Mouse (Mus musculus) liver, embryonic 12.5 days (tissue): Measurements from ENCODE around the gene Tiam1. TPM values are rescaled to one million over a fixed set of nuclear protein-coding genes. Genes with fewer than 3 reads are reported as not detected.

Source experiments
- ATAC-seq: fragments of 200-750 bp; cut with Nextera tagmentation; 2 replicates; pipeline ENCODE4 v1.8.0; 2017; ENCODE audit warnings: moderate number of reproducible peaks, mild to moderate bottlenecking, moderate library complexity
- H3K27ac ChIP-seq: fragments of 300-500 bp; sonication (generic); 2 replicates; pipeline ENCODE4 v1.5.1; 2016; ENCODE audit warnings: mild to moderate bottlenecking
- H3K27me3 ChIP-seq: fragments of 300-500 bp; sonication (generic); replicated peaks from 2 replicates; pipeline ENCODE4 v1.6.1; 2016; ENCODE audit warnings: mild to moderate bottlenecking, moderate library complexity
- H3K36me3 ChIP-seq: fragments of 300-500 bp; sonication (generic); 2 replicates; pipeline ENCODE4 v1.6.1; 2016; ENCODE audit warnings: mild to moderate bottlenecking, moderate library complexity
- H3K4me1 ChIP-seq: fragments of 300-500 bp; sonication (generic); 2 replicates; pipeline ENCODE4 v1.6.1; 2016
- H3K4me2 ChIP-seq: fragments of 300-500 bp; sonication (generic); 2 replicates; pipeline ENCODE4 v1.6.1; 2016; ENCODE audit warnings: mild to moderate bottlenecking, moderate library complexity
- H3K4me3 ChIP-seq: fragments of 300-500 bp; sonication (generic); 2 replicates; pipeline ENCODE4 v1.5.1; 2016; ENCODE audit warnings: mild to moderate bottlenecking, moderate library complexity
- H3K9ac ChIP-seq: fragments of 300-500 bp; sonication (generic); 2 replicates; pipeline ENCODE4 v1.6.1; 2016; ENCODE audit warnings: mild to moderate bottlenecking, moderate library complexity
- H3K9me3 ChIP-seq: fragments of 300-500 bp; sonication (generic); replicated peaks from 2 replicates; pipeline ENCODE4 v1.6.1; 2016; ENCODE audit warnings: mild to moderate bottlenecking, moderate library complexity
- WGBS: fragments of 180-500 bp; shearing (Covaris S2); methylation state at CpG from one replicate; pipeline ENCODE4 v1.1.7; 2016; ENCODE audit not compliant: insufficient replicate concordance; 5-methylcytosine and 5-hydroxymethylcytosine counted together
- polyA plus RNA-seq: library from polyadenylated mRNA; unstranded; fragments of >200 nt; fragmentation: Nextera tagmentation; extraction: Ambion mirVana; gene quantifications from 2 replicates; pipeline ENCODE4 v1.2.1, GENCODE M21; 2016

Gene Tiam1
- polyA plus RNA-seq, 1 experiment from 2014 or later, result 9.7 TPM

DNA sequence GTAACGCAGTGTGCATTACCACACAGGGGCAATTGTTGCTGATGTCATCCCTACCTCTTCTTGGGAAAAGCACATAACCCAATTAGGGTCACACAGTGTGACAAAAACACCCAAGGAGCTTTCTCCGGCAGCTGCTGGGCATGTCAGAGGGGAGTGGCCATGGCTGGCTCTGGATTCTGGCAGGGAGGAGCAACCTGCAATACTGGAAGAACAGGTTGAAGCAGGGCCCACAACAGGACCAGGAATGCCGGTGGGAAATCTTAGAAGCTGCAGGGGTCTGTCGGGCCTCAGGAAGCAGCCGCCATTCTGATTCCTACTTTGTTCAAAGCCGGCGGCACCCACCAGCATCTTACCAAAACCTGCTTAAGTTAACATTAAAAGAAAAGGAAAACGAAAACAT, 189.0 kb downstream of the Tiam1 start:
- no peak overlapping the region for H3K27ac ChIP-seq
- ATAC-seq, result no peak
- 69% methylated on average over 8 of the region's 8 CpGs for WGBS

DNA sequence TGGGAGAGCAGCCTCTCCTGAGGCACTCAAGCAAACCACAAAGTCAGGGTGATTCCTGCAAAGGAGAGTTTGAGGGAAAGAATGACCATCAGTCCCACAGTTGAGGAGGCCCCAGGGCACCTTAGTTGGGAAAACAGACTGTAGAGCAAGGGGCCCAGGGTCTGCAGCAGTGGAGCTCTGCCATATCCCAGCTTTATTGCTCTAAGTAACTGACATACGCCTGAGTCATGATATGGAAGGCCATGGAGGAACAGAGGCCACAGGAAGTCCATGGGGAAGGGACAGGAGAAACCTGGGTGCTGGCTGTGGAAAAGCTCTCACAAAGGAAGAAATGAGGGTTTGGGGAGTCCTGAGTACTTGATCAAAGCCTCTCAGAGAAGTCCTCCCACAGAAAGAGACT, 189.5 kb downstream of the Tiam1 start:
- no peaks in the 10 kb centered on the region for H3K36me3 ChIP-seq
- no peaks in the 10 kb centered on the region for H3K9me3 ChIP-seq
- ATAC-seq, result no peak
- no peak overlapping the region for H3K9ac ChIP-seq
- H3K4me2 ChIP-seq, result no peak overlapping the region
- no peak overlapping the region for H3K4me3 ChIP-seq
- H3K4me1 ChIP-seq, result no peaks in the 10 kb centered on the region
- WGBS, result 59% methylated on average over 1 of the region's 1 CpGs
- no peak overlapping the region for H3K27ac ChIP-seq
- peaks cover 12% of the 10 kb centered on the region for H3K27me3 ChIP-seq

More for the DNA sequence above, 189.0 kb downstream of the Tiam1 start:
- no peaks in the 10 kb centered on the region for H3K9me3 ChIP-seq
- peaks cover 16% of the 10 kb centered on the region for H3K27me3 ChIP-seq
- no peaks in the 10 kb centered on the region for H3K4me1 ChIP-seq
- no peak overlapping the region for H3K4me3 ChIP-seq
- no peak overlapping the region for H3K4me2 ChIP-seq
- H3K36me3 ChIP-seq, result no peaks in the 10 kb centered on the region
- no peak overlapping the region for H3K9ac ChIP-seq

DNA sequence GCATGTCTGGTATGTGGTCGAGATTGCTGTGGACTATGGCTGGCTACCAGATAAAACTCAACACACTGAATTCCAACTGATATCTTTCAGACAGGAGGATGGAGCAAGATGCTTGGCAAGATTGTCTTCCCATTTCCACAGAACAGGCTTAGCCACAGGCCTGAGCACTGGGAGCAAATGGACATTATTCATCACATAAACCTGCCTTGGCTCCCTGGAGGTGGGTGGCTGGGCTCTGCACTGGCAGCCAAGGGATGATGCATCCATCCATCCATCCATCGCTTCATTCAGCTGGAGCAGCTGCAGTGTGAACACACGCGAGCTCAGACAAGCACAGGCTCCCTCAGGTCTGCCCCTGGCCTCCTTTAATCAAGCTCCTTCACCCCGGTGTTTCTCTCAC, 190.7 kb downstream of the Tiam1 start:
- WGBS, result 71% methylated on average over 5 of the region's 5 CpGs
- no peak overlapping the region for H3K4me2 ChIP-seq
- no peaks in the 10 kb centered on the region for H3K9me3 ChIP-seq
- H3K27ac ChIP-seq, result no peak overlapping the region
- H3K27me3 ChIP-seq, result no peaks in the 10 kb centered on the region
- H3K9ac ChIP-seq, result no peak overlapping the region
- H3K36me3 ChIP-seq, result no peaks in the 10 kb centered on the region
- H3K4me3 ChIP-seq, result no peak overlapping the region
- ATAC-seq, result no peak
- H3K4me1 ChIP-seq, result no peaks in the 10 kb centered on the region

DNA sequence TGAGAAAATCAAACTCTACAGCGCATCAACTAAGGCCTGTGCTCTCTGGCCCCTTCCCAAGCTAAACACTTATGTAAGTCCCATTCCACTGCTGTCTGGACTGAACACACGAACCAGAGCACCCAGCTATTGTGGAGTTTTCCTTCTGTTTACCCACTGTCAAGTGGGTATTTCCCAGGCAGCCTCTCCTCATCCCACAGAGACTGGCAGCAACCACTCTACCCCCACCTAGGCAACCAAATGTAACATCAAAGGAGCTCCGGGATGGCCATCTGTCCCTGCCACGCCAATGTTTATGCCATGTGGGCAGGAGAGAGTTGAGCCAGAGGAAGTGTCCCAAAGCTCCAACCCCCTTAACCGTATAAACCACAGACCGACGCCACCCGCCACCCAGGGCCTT, 192.8 kb downstream of the Tiam1 start:
- H3K9ac ChIP-seq, result no peak overlapping the region
- H3K4me3 ChIP-seq, result no peak overlapping the region
- no peak for ATAC-seq
- H3K4me2 ChIP-seq, result no peak overlapping the region
- no peak overlapping the region for H3K27ac ChIP-seq
- H3K9me3 ChIP-seq, result no peaks in the 10 kb centered on the region
- H3K4me1 ChIP-seq, result no peaks in the 10 kb centered on the region
- H3K36me3 ChIP-seq, result no peaks in the 10 kb centered on the region
- H3K27me3 ChIP-seq, result no peaks in the 10 kb centered on the region
- 68% methylated on average over 8 of the region's 8 CpGs for WGBS

DNA sequence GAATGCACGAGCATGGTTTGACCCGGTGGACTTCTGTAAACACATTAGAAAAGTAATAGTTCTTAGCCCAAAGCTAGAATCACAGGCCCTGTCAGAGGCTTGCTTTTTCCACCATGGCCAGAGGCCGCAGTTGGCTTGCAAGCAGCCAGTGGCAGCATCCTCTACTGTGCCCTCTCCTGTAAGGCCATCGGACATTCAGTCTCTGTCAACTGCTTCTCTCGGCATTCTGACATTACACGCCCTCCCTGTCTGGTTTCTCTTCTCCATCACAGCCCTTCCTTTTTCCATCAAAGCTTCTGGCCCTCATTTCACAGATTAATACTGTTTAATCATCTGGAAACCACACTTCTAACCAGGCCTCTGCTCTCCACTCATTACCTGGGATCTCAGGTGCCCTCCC, 193.3 kb downstream of the Tiam1 start:
- H3K9me3 ChIP-seq, result no peaks in the 10 kb centered on the region
- H3K27me3 ChIP-seq, result no peaks in the 10 kb centered on the region
- H3K4me2 ChIP-seq, result no peak overlapping the region
- H3K27ac ChIP-seq, result no peak overlapping the region
- WGBS, result 75% methylated on average over 6 of the region's 6 CpGs
- no peaks in the 10 kb centered on the region for H3K4me1 ChIP-seq
- H3K4me3 ChIP-seq, result no peak overlapping the region
- no peak overlapping the region for H3K9ac ChIP-seq
- ATAC-seq, result no peak
- no peaks in the 10 kb centered on the region for H3K36me3 ChIP-seq

DNA sequence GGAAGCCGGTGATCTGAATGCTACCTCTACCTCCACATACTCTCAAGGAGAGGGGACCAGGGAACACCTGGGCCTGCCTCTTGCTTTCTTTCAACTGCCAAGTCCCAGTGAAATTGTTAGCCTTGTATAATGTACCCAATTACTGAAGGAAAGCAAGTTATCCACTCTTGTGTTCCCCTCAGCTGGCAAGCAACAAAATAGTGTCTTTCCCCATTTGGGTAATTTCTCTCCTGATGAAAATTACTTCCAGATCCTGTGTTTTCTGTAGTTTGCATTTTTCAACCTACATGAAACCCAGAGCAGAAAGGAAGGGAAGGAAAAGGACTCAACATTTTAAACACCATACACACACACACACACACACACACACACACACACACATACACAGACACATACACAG, 195.5 kb downstream of the Tiam1 start:
- Histone ChIP-seq H3K4me1 (no peaks in the 10 kb centered on the region), H3K27ac (no peak overlapping the region), H3K27me3 (no peaks in the 10 kb centered on the region), H3K4me3 (no peak overlapping the region), H3K4me2 (no peak overlapping the region), H3K9ac (no peak overlapping the region), H3K36me3 (no peaks in the 10 kb centered on the region), H3K9me3 (no peaks in the 10 kb centered on the region)
- WGBS, result 94% methylated on average over 1 of the region's 1 CpGs
- no peak for ATAC-seq

DNA sequence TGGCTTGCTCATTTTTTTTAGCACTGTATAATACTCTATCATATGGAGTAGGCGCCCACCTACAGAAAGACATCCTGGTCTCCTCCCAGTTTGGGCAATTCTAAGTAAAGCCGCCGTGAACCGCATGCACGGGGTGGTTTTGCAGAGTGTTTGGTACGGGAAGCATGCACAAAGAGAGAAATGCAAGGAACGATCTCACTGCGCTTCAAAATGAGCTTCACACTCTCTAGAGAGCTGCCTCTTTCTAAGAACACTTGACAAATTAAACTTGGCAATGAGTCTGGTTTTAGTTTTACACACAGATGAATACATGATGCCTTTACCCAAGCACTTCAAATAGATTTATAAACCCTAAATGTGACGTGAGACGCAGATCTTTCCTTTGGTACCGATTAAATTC, 196.8 kb downstream of the Tiam1 start:
- H3K4me2 ChIP-seq, result no peak overlapping the region
- 83% methylated on average over 11 of the region's 11 CpGs for WGBS
- H3K36me3 ChIP-seq, result no peaks in the 10 kb centered on the region
- H3K4me3 ChIP-seq, result no peak overlapping the region
- H3K9ac ChIP-seq, result no peak overlapping the region
- ATAC-seq, result no peak
- H3K4me1 ChIP-seq, result no peaks in the 10 kb centered on the region
- H3K27ac ChIP-seq, result no peak overlapping the region
- no peaks in the 10 kb centered on the region for H3K27me3 ChIP-seq
- H3K9me3 ChIP-seq, result no peaks in the 10 kb centered on the region

DNA sequence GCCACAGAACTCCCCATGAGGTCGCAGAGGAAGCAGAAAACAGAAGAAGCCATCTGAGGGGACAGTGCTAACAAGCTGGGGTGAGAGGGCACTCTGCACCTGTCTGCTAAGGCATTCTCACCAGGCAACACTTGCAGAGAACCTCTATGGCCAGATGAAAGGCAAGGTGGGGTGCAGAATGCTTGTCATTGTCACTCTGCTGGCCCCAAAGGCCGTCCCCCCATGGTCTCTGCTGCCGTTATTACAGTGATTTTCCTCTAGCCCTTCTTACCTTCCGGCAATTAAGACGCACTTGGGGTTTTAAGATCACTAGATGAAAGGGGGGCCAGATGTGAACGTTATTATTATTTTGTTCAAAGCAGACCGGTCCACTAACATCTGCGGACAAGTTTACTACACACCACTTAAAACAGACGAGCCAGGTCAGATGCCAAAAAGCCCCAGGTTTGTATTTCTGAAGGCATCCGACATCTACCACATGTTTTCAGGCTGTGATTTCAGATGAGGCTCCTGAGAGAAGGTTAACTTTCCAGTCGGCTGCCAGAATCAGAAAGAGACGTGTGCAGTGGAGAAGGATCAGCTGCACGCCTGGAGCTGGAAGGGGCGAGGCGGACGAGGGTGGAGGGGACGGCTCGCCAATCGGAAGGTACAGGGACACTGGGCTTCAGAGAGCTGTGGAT, 198.8 kb downstream of the Tiam1 start:
- H3K36me3 ChIP-seq, result no peaks in the 10 kb centered on the region
- H3K4me2 ChIP-seq, result no peak overlapping the region
- 76% methylated on average over 19 of the region's 19 CpGs for WGBS
- no peaks in the 10 kb centered on the region for H3K27me3 ChIP-seq
- no peak overlapping the region for H3K4me3 ChIP-seq
- 0 out of 2 replicates have a peak, but pooled peaks cover 5% of the 10 kb centered on the region for H3K9me3 ChIP-seq
- H3K9ac ChIP-seq, result no peak overlapping the region
- ATAC-seq, result no peak
- no peak overlapping the region for H3K27ac ChIP-seq
- no peaks in the 10 kb centered on the region for H3K4me1 ChIP-seq

DNA sequence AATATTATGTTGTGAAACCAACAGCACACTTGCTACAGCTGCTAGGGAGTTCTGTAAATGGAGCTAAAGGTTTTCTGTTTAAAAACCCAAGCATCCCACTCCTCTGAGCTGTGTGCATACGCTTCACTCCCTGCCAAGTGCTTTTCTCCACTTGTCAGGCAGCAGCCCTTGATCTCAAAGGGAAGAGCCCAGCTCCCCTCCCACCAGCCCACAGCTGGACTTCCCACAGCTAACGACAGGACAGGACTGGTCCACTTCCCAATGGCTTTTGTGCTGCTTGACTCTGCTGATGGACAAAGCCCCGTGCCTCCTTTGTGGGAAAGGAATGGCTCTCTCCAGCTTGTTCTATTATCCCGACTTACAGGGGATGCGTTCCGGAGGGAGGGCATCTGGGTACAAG, 199.5 kb downstream of the Tiam1 start:
- Histone ChIP-seq H3K9ac (no peak overlapping the region), H3K27me3 (no peaks in the 10 kb centered on the region), H3K4me3 (no peak overlapping the region), H3K9me3 (0 out of 2 replicates have a peak, but pooled peaks cover 5% of the 10 kb centered on the region), H3K4me1 (peaks cover 3% of the 10 kb centered on the region), H3K27ac (no peak overlapping the region), H3K4me2 (no peak overlapping the region), H3K36me3 (no peaks in the 10 kb centered on the region)
- no peak for ATAC-seq
- WGBS, result 60% methylated on average over 6 of the region's 6 CpGs

DNA sequence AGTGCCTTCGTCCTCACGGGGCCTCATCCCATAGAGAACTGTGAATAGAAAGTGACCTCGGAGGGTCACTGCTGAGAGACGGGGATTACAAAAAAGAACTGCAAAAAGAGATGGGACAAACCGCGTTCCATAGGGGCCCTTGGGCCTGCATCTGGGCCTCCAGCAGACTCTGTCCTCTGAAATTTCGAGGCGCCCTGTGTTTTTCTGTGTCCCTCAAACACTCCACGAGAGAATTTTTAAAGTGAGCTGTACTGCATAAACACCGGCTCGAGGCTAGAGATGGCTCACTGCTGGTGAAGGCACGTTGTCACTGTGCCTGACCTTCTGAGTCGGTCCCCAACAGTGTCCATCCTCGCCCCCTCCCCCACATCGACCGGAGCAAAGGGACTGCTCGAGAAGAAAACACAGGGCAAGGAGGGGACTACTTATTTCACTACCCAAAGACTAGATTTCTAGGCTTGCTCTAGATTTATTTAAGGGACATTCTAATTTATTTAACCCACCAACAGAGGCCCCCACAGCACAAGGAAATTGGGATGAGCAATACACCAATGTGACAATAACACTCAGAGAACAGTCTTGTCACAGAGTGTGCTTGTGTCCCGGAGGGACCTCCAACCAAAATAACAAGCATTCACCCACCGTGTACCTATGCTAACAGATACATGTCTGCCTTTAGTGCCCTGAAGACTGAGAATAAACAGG, 200.2 kb downstream of the Tiam1 start:
- no peak overlapping the region for H3K4me3 ChIP-seq
- H3K27me3 ChIP-seq, result no peaks in the 10 kb centered on the region
- no peaks in the 10 kb centered on the region for H3K36me3 ChIP-seq
- H3K4me2 ChIP-seq, result no peak overlapping the region
- no peak overlapping the region for H3K9ac ChIP-seq
- peaks cover 10% of the 10 kb centered on the region for H3K4me1 ChIP-seq
- no peak for ATAC-seq
- 0 out of 2 replicates have a peak, but pooled peaks cover 5% of the 10 kb centered on the region for H3K9me3 ChIP-seq
- WGBS, result 58% methylated on average over 19 of the region's 19 CpGs
- no peak overlapping the region for H3K27ac ChIP-seq

DNA sequence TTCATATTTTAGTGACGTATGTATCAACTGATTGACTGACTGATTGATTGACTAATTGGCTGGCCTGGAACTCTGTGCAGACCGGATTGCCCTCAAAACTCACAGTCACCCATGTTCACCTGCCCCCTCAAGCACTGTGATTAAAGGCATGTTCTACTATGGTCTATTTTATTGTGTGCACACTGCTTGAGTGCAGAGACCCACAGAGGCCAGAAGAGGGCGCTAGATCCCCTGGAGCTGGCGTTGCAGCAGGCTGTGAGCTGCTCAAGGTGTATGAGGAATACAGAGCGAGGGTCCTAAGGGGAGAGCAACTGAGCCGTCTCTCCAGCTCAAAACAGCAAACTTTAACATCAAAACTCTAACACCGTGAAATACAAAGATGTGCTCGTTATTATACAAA, 202.9 kb downstream of the Tiam1 start:
- Histone ChIP-seq H3K4me2 (no peak overlapping the region), H3K36me3 (no peaks in the 10 kb centered on the region)
- 72% methylated on average over 8 of the region's 8 CpGs for WGBS

DNA sequence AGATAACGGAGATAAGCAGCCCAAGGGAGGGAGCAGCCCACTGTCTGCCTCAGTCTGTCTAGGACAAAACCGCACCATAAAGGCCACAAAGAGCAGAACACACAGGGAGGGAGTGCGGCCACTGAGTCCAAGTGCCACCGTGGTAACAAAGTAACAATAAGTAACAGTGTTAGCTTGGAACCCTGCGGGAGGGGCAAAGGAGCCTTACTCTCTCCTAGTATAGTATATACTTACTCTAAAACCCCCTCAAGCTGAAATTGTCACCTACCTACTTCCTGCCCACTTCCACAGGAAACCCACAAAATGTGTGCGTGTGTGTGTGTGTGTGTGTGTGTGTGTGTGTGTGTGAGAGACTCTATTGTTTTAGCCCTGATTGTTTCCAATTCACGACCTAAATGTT, 205.3 kb downstream of the Tiam1 start:
- H3K4me2 ChIP-seq, result no peak overlapping the region
- 19% methylated on average over 7 of the region's 7 CpGs for WGBS
- H3K9me3 ChIP-seq, result 0 out of 2 replicates have a peak, but pooled peaks cover 5% of the 10 kb centered on the region
- no peak overlapping the region for H3K4me3 ChIP-seq
- no peaks in the 10 kb centered on the region for H3K36me3 ChIP-seq
- H3K27me3 ChIP-seq, result no peaks in the 10 kb centered on the region
- H3K27ac ChIP-seq, result no peak overlapping the region
- no peak overlapping the region for H3K9ac ChIP-seq
- no peak for ATAC-seq
- H3K4me1 ChIP-seq, result peaks cover 16% of the 10 kb centered on the region

More for the DNA sequence above, 202.9 kb downstream of the Tiam1 start:
- H3K9ac ChIP-seq, result no peak overlapping the region
- H3K27me3 ChIP-seq, result no peaks in the 10 kb centered on the region
- ATAC-seq, result no peak
- no peak overlapping the region for H3K27ac ChIP-seq
- 0 out of 2 replicates have a peak, but pooled peaks cover 5% of the 10 kb centered on the region for H3K9me3 ChIP-seq
- no peak overlapping the region for H3K4me3 ChIP-seq
- H3K4me1 ChIP-seq, result peaks cover 16% of the 10 kb centered on the region
